8 mouse cellular contexts compared by ENCODE assay signal in genomic region chr19:56652034-56652962, GRCm38 (mm10).
A peak's percentile ranks its signal among the peaks of the same experiment; 100 is the strongest.
DNase-seq lines count a peak whose midpoint lies in the region; ATAC-seq lines count a peak whose summit lies in the region.

No protein-coding gene starts in this region.

- H3K9me3 ChIP-seq in forebrain, embryonic 15.5 days = no peaks in the 10 kb centered on the region
- 0 out of 2 replicates have a peak, but pooled peaks cover 3% of the 10 kb centered on the region for H3K9me3 ChIP-seq in hindbrain, embryonic 10.5 days
- H3K9me3 ChIP-seq in limb, embryonic 12.5 days = no peaks in the 10 kb centered on the region; the same call in 1 of the 2 replicates
- H3K9me3 ChIP-seq in midbrain, embryonic 14.5 days (ENCODE audit: control insufficient read depth, low read length) = no peaks in the 10 kb centered on the region

- H3K4me1 ChIP-seq in forebrain, embryonic 15.5 days = peaks cover 17% of the 10 kb centered on the region
- peaks cover 20% of the 10 kb centered on the region for H3K4me1 ChIP-seq in hindbrain, embryonic 10.5 days (replicated peaks)
- H3K4me1 ChIP-seq in limb, embryonic 12.5 days (replicated peaks) = peaks cover 19% of the 10 kb centered on the region
- H3K4me1 ChIP-seq in midbrain, embryonic 14.5 days (ENCODE audit: control insufficient read depth, insufficient read depth, low read length) = peaks cover 13% of the 10 kb centered on the region; the same call in 1 of the 2 replicates

- H3K36me3 ChIP-seq in forebrain, embryonic 15.5 days = no peaks in the 10 kb centered on the region
- H3K36me3 ChIP-seq in hindbrain, embryonic 10.5 days = no peaks in the 10 kb centered on the region
- H3K36me3 ChIP-seq in limb, embryonic 12.5 days = no peaks in the 10 kb centered on the region
- H3K36me3 ChIP-seq in midbrain, embryonic 14.5 days (ENCODE audit: control insufficient read depth, insufficient read depth, low read length) = no peaks in the 10 kb centered on the region

- H3K27ac ChIP-seq in forebrain, embryonic 15.5 days (replicated peaks) = no peak overlapping the region
- H3K27ac ChIP-seq in hindbrain, embryonic 10.5 days = no peak overlapping the region
- peak overlapping the region; percentile 23; the same call in 1 of the 2 replicates for H3K27ac ChIP-seq in limb, embryonic 12.5 days
- H3K27ac ChIP-seq in midbrain, embryonic 14.5 days (replicated peaks; ENCODE audit: low read depth, low read length) = no peak overlapping the region

- DNase-seq in R1 (ENCODE audit: low read depth, low spot score) = peak; percentile 53
- peak; percentile 48 for DNase-seq in hindbrain, embryonic 10.5 days (ENCODE audit: low spot score)
- peak; percentile 61 for DNase-seq in midbrain, embryonic 14.5 days
- no peak for DNase-seq in left cerebral cortex, adult 11 months (ENCODE audit: low spot score)
- DNase-seq in cerebellum, adult 9-11 months = no peak

- H3K27me3 ChIP-seq in forebrain, embryonic 15.5 days = no peaks in the 10 kb centered on the region
- peaks cover 28% of the 10 kb centered on the region for H3K27me3 ChIP-seq in hindbrain, embryonic 10.5 days (ENCODE audit: insufficient read depth, poor library complexity, severe bottlenecking)
- no peaks in the 10 kb centered on the region for H3K27me3 ChIP-seq in limb, embryonic 12.5 days
- H3K27me3 ChIP-seq in midbrain, embryonic 14.5 days (ENCODE audit: control insufficient read depth, insufficient read depth, low read length) = no peaks in the 10 kb centered on the region

- WGBS in forebrain, embryonic 15.5 days = 11% methylated on average over 19 of the region's 19 CpGs
- 28% methylated on average over 19 of the region's 19 CpGs for WGBS in hindbrain, embryonic 10.5 days
- 15% methylated on average over 18 of the region's 19 CpGs for WGBS in limb, embryonic 12.5 days
- 9% methylated on average over 19 of the region's 19 CpGs for WGBS in midbrain, embryonic 14.5 days

- peak overlapping the region; percentile 14 for H3K4me3 ChIP-seq in forebrain, embryonic 15.5 days
- peak overlapping the region; percentile 16; the same call in 1 of the 2 replicates for H3K4me3 ChIP-seq in hindbrain, embryonic 10.5 days
- 0 out of 2 replicates have a peak overlapping the region, but pooled peaks have one; percentile 12 for H3K4me3 ChIP-seq in limb, embryonic 12.5 days (replicated peaks)
- no peak overlapping the region for H3K4me3 ChIP-seq in midbrain, embryonic 14.5 days (replicated peaks; ENCODE audit: low read depth, low read length)

- H3K4me2 ChIP-seq in forebrain, embryonic 15.5 days (replicated peaks) = peak overlapping the region; percentile 38
- H3K4me2 ChIP-seq in limb, embryonic 12.5 days = peak overlapping the region; percentile 45
- peak overlapping the region; percentile 40 for H3K4me2 ChIP-seq in midbrain, embryonic 14.5 days (ENCODE audit: low read length)

- peak; percentile 41; the same call in 1 of the 2 replicates for ATAC-seq in forebrain, embryonic 15.5 days (replicated peaks)
- peak; percentile 90 for ATAC-seq in limb, embryonic 12.5 days (ENCODE audit: insufficient number of reproducible peaks, insufficient read depth, low FRiP score, low TSS enrichment, low read depth)
- ATAC-seq in midbrain, embryonic 14.5 days (ENCODE audit: low FRiP score, low TSS enrichment) = peak; percentile 27; the same call in 1 of the 2 replicates
- ATAC-seq in megakaryocyte progenitor cell, adult 5-6 weeks (replicated peaks; ENCODE audit: poor library complexity) = no peak

- no peak overlapping the region for H3K9ac ChIP-seq in forebrain, embryonic 15.5 days (replicated peaks)
- H3K9ac ChIP-seq in limb, embryonic 12.5 days (replicated peaks) = no peak overlapping the region
- no peak overlapping the region for H3K9ac ChIP-seq in midbrain, embryonic 14.5 days (replicated peaks; ENCODE audit: low read length)

Comparison
In these comparisons a context has a peak if more than half of its experiments do, and no peak if none do; other contexts are left out.
1. DNase-seq: peak in R1 (single experiment), hindbrain, embryonic 10.5 days (single experiment) and midbrain, embryonic 14.5 days (single experiment); none in left cerebral cortex, adult 11 months (single experiment) and cerebellum, adult 9-11 months (single experiment).
2. Peak in every context shown above with its lines, with median percentiles within 50 percentile points of each other: H3K4me2 ChIP-seq.